Mouse (Mus musculus) monocyte, adult 2 months (primary cell): ENCODE measurements at regions not wholly inside any gene's neighbourhood (a gene's known extent, or its start where the extent isn't known, plus 50 kb on each side); places are given as distances from the start of the nearest gene placed in this dataset.

Experiments
- DNase-seq, 2 experiments: peaks; one replicate each; pipeline ENCODE4 v3.0.0; 2022; ENCODE audit warnings: low spot score in 2 of 2, low read depth in 1 of 2

DNA sequence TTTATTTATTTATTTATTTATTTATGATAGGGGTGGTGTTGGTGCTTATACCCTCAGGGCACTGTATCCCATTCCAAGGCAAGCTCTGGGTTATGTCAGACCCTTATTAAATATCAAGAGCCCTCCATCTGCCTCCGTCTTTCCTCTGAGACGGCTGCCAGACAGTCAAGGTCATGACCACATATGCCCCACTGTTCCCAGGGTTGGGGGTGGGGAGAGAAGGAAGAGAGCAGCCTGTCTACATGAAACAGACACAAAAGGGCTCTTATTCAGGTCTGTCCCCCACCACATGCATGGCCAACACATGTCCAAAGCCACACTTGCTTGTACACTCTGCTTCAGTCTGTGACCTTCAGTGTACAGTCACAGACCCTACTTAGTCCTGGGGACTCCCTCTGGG lies 632.9 kb upstream of the 3110018I06Rik start:
- no peak for DNase-seq

DNA sequence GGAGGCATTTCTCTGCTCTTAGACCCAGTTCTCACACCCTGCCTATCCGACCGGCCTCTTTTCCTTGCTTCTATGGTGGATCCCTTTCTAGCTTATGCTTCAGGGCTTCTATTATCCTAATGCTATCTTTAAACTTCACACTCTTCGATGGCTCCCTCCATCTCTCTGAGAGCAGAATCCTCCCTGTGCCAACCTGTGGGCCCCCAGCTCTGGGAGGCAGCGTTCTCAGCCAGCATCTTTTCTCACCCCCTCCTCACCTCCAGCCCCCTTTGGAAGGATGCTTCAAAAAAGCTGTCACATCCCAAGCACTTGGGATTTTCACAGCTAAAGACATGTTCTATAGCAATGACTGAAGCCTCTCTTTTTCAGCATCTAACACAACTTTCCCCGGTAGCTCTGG lies 626.8 kb upstream of the 3110018I06Rik start:
- no peak for DNase-seq

DNA sequence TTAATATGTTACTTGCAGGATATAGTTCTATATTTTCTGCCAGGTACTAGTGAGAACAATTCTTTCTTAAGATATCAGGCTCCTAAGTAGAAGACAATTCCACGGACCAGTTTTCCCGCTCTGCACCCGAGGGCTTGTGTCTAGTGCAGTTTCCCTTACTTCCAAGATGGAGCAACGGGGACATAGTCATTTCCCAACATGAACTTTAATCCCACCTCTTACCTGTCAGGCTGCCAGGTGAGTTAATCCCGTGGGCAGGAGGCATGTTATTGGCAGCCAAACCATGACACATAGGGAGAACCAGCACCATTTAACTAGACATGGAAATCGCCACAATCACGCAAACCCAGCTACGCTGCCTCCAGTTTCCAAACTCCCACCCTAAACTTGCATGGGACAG lies 624.4 kb upstream of the 3110018I06Rik start:
- DNase-seq, result no peak

DNA sequence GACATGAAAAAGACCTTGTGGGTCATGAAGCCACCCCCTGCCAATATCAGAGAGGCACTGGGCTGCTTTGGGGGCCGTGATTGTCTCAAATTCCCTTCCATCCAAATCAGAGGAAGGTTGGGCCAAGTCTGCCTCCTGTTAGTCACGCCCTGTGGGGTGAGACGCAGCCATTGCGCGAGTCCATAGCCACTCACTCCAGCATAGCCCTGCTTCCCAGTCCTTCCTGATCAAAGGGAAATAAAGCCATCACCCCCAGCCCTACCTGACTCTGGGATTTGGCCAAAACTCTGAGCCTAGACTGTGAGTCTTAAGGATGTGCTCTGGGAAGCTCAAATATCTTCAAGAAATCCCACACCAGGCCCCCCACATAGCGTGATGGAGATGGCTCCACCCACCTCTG lies 620.4 kb upstream of the 3110018I06Rik start:
- DNase-seq, result no peak

DNA sequence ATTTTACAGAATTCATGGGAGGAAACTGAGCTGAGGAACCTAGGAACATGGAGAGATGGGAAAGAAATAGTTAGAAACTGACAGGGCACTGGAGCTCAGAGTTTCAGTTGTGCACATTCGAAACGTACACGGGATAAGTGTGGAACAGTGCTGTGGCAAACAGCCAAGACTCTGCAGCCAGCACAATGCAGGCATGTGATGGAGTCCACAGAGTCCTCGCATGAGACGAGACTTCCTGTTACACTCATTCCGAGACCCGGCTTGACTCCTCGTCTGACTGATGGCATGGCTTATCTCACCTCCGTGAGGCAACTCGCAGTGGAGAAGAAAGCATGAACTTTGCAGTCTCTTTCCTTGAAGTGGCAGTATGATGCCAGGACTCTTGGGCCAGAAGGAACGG lies 617.0 kb upstream of the 3110018I06Rik start:
- no peak for DNase-seq

DNA sequence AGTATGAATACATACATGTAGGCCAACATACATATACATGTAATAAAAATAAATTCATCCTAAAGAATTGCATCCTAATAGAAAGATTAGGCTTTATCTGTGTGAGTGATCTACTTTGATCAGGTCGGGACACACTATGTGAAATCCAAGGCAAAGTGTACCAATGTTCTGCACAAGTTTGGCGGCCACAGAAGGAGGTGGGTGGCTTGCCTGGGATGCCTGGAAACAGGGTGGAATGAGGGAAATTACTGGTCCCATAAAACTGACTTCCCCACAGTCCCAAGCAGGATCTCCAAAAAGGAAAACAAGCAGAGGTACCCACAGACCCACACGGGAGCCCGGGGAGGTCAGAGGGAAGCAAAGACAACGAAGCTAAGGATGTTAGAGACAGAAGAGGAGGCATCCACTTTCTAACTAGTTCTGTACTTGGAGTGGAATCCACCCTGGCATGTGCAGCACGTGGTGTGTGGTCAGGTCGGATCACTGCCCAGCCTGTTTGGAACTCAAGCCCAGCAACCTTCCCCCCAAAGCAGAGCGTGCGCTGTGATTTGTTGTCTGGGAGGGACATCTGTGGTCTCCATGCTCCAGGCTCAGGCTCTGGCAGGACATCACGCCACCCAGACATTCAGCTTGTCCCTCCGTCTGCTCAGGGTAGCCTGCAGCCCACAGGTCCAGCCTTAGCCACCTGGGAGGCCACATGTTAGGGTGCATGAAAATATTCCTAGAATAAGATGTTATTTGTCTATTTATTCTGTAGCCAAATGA lies 615.3 kb upstream of the 3110018I06Rik start:
- DNase-seq, result no peak

DNA sequence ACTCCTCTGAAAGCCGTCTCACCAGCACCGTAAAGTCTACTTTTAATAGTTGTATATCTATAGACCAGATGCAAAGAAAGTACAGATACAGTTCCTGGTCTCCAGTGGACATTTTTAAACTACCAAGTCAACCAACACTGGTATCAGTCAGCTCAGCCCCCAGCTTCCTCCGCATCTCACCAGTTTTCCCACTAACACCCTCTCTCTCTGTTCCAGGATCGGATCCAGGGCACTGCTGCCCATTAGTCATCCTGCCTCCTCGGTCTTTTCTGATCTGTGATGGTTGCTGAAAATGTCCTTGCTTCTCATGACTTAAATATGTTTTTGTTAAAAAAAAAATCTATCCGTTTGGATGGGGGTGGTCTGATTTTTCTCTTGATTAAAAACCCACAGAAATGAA lies 598.1 kb upstream of the 3110018I06Rik start:
- no peak for DNase-seq

DNA sequence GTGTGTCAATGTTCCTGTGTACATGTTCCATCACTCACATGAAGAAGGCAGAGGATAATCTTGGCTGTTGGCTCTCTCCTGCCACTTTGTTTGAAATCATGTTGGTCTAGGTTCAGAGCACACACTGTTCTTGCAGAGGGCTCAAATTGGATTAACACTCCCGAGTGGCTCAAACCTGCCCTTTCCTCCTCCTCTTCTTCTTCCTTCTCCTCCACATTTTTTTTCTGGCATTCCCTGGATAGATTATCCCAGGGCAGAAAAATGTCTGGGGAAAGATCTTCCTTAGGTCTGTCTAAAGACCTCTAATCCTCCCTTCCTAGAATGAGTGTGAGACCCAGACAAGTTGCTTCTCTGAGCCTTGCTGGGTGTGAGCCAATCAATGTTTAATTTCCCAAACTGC lies 594.4 kb upstream of the 3110018I06Rik start:
- DNase-seq, result no peak

DNA sequence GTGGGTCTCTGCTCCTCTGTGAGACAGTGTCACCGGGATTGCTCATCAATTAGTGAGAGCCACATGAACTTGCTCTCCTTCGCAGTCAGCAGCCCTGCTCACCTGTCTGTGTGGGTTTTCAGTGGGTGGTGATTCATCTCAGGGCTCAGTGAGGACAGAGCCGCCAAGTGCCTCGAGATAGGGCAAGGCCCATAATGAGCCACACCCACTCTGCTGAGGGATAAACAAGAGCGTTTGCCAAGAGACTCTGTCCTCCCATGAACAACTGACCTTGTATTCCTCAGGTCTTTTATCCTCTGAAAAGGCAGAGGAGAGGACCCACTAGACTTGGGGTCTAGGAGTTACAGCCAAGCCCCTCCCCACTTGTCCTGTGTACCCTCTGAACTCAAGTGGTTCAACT lies 584.2 kb upstream of the 3110018I06Rik start:
- no peak for DNase-seq

DNA sequence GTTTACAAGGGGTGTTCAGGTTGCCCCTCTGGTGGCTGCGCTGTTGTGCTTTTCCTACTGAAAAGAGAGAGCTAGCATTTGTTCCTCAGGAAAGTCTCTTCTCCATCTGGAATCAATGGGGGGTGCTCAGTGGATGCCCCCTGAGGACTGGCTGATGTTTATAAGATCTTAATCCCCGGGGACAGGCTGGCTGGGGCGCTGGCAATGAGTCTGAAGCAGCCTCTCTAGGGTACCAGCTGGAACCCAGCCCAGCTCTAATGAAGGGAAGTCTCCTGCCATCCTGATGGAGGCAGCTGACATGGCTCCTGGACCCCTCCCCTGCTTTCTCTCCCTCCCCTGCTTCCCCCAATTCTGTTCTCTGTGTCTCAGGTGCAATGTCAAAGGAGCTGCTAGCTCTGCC lies 575.6 kb upstream of the 3110018I06Rik start:
- no peak for DNase-seq

DNA sequence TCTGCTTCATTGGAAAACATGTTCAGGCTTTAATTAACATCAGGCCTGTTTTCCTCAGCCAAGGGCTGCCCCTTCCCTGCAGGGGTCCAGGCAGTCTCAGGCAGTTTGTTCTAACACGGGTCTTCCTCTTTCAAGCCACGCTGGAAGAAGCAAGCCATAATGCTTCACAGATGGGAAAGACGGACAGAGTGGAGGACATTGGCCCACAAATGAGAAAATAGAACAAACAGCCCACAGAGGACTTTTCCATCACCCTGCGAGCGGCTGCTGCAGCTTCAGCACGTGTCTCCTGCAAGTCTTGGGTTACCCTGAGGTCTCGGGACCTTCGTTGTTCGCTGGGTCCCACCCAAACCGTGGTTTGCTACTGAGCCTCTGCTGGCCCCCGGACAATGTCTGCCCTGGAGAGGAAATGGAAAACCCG lies 565.9 kb upstream of the 3110018I06Rik start:
- DNase-seq, result no peak

DNA sequence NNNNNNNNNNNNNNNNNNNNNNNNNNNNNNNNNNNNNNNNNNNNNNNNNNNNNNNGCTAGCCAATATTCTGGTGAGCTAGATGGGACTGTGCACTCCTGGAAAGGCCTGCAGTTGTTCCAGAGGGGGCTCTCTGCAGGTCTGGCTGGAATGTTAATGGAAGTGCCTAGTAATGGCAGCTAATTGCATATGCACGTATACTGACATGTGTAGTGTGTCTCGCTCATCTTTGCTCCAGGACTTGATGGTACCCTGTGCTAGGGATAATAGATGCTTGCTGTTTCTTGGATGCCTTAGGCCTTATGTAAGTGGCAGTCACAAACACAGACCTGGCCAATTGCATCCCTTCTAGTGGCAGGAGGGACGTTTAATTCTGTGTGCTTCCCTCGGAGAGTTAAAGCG lies 560.0 kb upstream of the 3110018I06Rik start:
- DNase-seq, result no peak

DNA sequence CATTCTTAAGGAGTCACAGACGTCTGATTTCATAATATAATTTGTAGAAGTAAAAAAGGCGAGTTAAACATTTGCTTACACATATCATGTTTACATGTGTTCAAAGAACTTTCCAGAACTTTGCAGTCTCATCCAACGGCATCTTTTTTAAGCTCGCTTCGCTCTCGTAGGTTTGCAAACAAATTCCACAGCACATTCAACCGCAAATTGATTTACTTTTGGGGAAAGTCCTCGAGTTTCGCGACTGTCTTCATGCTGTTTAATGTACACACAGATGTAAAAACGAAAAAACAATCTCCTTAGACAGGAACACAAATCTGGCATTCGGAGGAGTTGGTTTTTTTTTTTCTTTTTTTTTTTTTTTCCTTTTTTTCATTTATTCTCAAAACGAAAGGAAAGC lies 559.3 kb upstream of the 3110018I06Rik start:
- DNase-seq, result no peak

DNA sequence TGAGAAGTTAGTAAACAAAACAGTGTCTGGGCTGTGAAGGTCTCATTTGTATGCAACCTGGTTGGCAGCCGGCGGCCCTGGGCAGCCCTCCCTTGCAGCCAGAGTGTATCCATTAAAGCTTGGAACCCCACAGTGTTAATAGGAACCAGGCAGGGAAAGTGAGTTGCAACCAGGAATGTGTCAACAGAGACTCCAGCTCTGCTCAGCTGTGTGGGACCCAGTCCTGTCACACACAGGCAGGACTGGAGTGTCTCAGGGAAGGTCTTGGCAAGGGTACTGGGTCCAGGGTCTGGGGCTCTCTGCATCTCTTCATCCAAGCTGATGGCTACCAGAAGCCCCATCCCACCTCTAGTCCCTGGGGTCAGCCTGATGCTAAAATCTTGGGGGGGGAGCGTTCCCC lies 556.8 kb upstream of the 3110018I06Rik start:
- DNase-seq, result no peak

DNA sequence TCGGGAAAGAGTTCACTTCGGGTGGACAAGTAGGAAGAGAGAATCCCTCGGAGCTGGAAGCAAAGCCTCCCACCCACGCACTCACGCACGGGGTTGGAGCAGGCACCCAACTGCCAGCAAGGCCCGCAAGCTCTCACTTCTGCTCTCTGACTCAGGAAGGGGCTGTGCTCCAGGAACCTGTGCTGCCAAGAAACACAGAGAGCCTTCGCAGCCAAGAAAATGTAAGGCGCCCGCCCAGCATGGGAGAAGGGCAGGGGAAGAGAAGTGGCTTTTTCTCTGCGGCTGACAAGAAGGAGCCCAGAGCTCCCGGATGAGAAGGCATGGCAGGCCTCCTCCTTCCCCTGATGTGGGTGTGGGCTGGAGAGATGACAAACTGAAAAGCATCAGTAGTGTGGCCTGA lies 549.1 kb upstream of the 3110018I06Rik start:
- no peak for DNase-seq

DNA sequence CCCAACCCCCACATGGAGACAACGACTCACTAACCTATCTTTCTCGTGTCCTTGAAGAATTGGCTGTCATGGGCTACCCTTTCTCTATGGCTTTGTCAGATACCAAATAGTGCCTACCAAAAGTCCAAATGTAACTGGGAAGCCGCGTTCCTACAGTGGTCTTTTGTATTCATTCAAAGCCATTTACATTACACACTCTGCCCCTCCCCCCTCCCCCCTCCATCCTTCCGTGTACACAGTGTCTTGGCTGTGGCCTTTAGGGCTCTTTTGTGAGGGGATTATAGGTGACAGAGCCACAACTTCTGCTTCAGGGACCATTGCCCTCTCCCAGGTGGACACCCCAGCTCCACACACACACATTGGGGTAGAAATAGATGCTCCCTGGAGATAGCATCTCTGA lies 544.6 kb upstream of the 3110018I06Rik start:
- no peak for DNase-seq

DNA sequence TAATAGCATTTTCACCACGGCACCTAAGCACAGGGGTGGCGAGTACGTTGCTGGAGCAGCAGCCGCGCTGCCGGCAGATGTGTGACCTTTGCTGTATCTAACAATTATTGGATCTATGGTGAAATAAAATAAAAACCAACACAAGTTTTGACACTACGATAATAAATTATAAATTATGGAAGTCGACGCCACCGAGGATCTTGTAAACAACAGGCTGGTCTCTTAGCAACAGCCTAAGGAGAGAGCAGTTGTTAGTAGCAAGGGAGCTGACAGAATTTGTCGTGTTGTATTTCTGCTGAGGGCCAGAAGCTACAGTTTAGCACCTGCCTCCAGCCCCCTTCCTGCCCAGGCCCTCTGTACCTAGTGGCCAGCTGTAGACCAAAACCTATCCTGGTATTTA lies 535.8 kb upstream of the 3110018I06Rik start:
- no peak for DNase-seq

DNA sequence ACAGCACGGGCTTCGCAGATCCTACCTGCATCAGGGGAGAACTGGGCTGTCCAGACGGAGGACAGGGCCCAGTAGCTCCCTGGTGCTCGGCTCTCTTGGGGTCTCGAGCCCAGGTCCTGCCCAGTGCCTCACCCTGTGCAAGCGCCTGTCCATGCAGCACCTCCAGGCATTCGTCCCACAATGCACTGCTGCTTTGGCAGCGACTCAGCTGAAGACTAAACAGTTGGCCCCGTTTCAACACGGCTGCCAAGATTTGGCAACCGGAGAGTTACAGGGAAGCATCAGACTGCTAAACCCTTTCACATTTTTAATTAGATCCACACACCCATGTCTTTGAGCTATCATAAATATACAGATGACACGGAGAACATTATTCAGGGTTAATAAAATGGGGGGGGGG lies 532.7 kb upstream of the 3110018I06Rik start:
- no peak for DNase-seq

DNA sequence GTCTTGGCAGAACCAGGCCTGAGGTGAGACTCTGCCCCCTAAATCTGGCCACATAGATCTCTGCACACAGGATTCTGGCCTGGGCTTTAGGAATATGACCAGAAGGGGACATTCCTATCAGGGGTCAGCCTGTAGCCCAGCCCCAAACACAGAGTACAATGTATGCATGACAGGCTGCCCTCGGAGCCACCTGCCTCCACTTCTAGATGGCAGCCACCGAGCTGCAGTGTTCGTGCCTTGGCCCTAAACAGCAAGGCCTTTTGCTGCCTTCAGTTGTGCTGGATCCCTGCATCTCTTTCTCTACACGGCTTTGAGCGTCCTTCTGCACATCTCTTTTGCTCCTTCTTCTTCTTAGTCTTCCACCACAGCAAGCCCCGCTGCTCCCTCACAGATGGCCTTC lies 532.2 kb upstream of the 3110018I06Rik start:
- no peak for DNase-seq

DNA sequence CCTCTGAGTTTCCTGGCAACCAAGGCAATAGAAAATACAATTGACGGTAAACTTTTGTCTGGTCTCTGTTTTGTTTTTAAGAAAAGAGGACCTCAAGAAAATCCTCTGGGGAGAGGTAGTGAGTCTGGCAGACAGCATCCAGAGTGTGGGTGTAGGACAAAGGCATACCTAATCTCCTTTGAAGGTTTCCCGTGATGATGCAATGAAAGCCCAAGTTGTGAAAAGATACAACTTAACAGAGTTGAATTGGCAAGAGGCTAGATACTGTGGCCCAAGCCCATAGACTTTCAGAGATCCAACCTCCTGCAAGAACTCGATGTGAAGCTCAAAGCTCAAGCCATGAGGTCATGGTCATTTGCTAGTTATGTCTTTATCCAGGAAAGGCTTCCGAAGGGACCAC lies 526.4 kb upstream of the 3110018I06Rik start:
- DNase-seq, result no peak

DNA sequence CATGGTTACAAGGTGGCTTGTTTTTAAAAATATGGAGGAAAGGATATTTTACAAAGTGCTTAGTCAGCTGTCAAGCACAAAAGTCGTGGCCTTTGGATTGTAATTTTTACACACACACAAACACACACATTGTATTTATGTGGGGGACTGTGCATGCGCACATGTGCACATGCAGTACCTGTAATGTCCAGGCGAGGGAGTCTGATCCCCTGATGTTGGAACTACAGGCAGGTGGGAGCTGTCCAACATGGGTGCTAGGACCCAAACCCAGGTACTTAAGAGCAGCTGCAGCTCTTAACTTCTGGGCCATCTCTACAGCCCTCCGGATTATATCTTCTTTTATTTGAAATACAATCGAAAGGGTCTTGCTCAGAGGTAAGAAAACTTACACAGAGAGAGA lies 524.7 kb upstream of the 3110018I06Rik start:
- no peak for DNase-seq

DNA sequence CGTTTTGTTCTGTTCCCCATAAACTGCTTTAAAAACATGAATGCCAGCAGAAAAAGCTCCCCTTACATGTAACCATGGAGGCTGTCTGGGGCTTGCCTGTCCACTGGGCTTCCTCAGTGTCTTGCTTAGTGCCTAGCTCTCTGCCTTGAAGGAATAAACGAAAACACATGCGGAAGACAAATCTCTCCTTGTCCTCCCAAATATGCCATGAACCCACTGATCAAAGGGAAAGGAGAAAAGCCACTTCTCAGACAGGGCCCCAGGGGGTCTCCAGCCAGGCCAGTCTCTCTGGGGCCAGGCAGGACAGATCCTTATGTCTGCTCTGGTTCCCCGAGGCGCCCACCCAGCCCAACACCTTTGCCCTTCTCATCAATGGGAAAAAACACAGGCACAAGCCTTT lies 518.6 kb upstream of the 3110018I06Rik start:
- no peak for DNase-seq

DNA sequence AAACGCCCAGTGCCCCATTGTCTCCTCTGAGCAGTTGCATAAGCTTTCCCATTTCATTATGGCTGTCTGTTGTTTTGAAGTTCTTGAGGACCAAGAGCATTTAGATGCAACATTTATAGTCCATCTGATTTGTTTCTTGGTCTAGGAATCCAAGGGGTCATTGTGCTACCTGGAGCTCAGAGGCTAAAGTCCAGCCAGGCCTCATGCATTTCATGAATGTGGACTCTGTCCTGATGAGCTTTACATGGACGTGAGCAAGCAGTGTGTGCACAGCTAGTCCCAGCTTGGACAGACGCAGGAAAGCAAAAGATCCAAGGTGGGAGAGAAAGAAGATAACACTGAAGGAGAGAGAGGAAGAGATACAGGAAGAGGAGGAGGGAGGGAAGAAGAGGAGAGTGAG lies 496.0 kb upstream of the 3110018I06Rik start:
- DNase-seq, result no peak

DNA sequence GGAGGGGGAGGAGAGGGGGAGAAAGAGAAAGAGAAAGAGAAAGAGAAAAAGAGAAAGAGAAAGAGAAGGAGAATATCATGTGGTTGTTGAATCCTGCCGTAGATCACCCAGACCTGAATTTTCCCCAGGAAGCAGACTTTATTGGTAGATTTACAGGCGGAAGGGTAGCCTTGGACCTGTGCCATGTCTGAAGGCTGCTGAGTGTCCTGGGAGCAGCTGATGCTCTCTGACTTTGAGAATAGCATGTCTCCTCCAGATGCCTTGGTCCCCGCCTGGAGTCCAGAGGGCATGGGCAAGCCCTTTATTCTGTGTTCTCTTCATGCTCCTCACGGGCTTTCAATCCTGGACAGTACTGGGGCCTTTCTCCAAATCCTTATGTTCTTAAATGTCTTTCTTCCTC lies 495.4 kb upstream of the 3110018I06Rik start:
- no peak for DNase-seq
